Mouse (Mus musculus): Measurements from ENCODE around the gene Plcd1. TPM values are rescaled to one million over a fixed set of nuclear protein-coding genes. Genes with fewer than 3 reads are reported as not detected.

Plcd1 gene
- polyA plus RNA-seq, 1 experiment from 2014 or later = 17.3 TPM

GRCm38 (mm10) chr9:119120168-119120560 is 26.9 kb upstream of the Plcd1 start:
- TF ChIP-seq CTCF (IDR thresholded peaks at IDR 0.05; ENCODE audit: low read depth) = no peak
- H3K36me3 ChIP-seq (ENCODE audit: insufficient read depth, low read length) = no peaks in the 10 kb centered on the region
- no peaks in the 10 kb centered on the region for H3K27me3 ChIP-seq (ENCODE audit: insufficient read depth, low read length)
- H3K9ac ChIP-seq (ENCODE audit: low read depth, low read length) = no peak overlapping the region
- H3K4me2 ChIP-seq (ENCODE audit: low read length) = peak overlapping the region; percentile 21
- DNase-seq (ENCODE audit: low spot score) (no peak), ATAC-seq (replicated peaks; ENCODE audit: low FRiP score, low read depth) (no peak)
- peaks cover 8% of the 10 kb centered on the region; the same call in 1 of the 2 replicates for H3K4me1 ChIP-seq (replicated peaks; ENCODE audit: insufficient read depth, low read length)
- 38% methylated on average over 3 of the region's 3 CpGs for WGBS
- peak overlapping the region; percentile 85 for H3K27ac ChIP-seq
- H3K4me3 ChIP-seq (replicated peaks; ENCODE audit: low read depth, low read length) = no peak overlapping the region
- no peaks in the 10 kb centered on the region for H3K9me3 ChIP-seq (replicated peaks; ENCODE audit: low read length)

DNA sequence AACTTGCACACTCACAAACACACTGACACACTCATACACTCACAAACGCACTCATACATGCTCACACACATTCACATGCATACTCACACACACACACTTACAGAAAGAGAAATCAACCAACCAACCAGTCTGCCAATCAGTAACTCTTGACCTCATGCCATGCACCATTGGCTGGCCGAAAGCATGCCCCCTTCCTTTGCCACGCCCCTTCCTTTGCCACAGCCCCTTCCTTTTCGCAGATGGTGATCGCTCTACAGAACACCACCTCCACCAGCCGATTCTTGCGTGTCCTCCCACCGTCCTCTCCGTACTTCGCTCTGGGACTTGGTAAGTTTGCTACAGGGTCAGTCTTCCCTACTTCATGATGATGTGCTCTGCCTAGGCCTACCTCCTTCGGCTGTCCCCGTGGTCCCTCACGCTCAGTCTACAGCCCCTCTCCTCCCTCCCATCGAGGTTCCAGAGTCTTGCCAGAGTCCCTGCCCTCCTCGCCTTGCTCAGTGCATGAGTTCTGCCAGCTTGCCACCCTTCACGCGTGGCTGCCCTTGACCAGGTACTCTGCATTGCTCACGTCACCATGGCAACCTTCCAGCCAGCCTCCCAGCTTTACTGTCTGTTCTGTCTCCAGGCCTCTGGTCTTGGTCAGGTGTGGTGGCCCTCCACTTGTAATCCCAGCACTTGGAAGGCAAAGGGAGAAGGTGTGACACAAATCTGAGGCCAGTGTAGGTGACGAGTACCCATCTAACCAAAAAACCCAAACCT is 26.3 kb upstream of the Plcd1 start:
- peak; percentile 89 for ATAC-seq (replicated peaks; ENCODE audit: low FRiP score, low read depth)

GRCm38 (mm10) chr9:119114911-119115310 is 21.6 kb upstream of the Plcd1 start:
- H3K4me3 ChIP-seq (replicated peaks; ENCODE audit: low read depth, low read length) = no peak overlapping the region
- no peak for TF ChIP-seq CTCF (IDR thresholded peaks at IDR 0.05; ENCODE audit: low read depth)
- ATAC-seq (replicated peaks; ENCODE audit: low FRiP score, low read depth) = no peak

More for the DNA sequence above, 26.3 kb upstream of the Plcd1 start:
- Histone ChIP-seq H3K4me1 (replicated peaks; ENCODE audit: insufficient read depth, low read length) (peaks cover 8% of the 10 kb centered on the region; the same call in 1 of the 2 replicates), H3K4me2 (ENCODE audit: low read length) (peak overlapping the region; percentile 21), H3K36me3 (ENCODE audit: insufficient read depth, low read length) (no peaks in the 10 kb centered on the region), H3K9me3 (replicated peaks; ENCODE audit: low read length) (no peaks in the 10 kb centered on the region), H3K27me3 (ENCODE audit: insufficient read depth, low read length) (no peaks in the 10 kb centered on the region), H3K9ac (ENCODE audit: low read depth, low read length) (no peak overlapping the region), H3K27ac (peak overlapping the region; percentile 85), H3K4me3 (replicated peaks; ENCODE audit: low read depth, low read length) (0 out of 2 replicates have a peak overlapping the region, but pooled peaks have one; percentile 1)
- TF ChIP-seq CTCF (IDR thresholded peaks at IDR 0.05; ENCODE audit: low read depth) = no peak
- 59% methylated on average over 19 of the region's 19 CpGs for WGBS
- DNase-seq (ENCODE audit: low spot score) = peak; percentile 76

DNA sequence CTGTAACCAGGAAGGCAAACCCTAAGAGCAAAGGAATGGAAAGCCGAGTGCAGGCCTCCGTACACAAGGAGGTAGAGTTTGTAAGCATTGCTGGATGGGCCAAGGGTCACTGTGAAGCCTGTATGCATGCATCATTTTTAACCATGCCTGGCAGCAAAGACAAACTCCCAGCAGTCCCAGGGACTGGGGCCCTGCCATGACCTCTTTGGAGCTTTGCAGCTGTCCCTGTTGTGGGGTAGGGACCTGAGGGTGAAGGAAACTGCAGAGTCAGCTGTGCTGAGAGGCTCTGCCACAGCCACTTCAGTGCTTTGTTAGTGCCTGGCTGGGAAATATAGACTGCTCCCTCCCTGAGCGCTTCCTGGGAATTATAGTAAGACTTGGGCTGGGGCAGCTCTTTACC is 17.3 kb upstream of the Plcd1 start:
- H3K4me2 ChIP-seq (ENCODE audit: low read length) = no peak overlapping the region
- 0 out of 2 replicates have a peak, but pooled peaks cover 5% of the 10 kb centered on the region for H3K4me1 ChIP-seq (replicated peaks; ENCODE audit: insufficient read depth, low read length)
- no peaks in the 10 kb centered on the region for H3K27me3 ChIP-seq (ENCODE audit: insufficient read depth, low read length)
- H3K4me3 ChIP-seq (replicated peaks; ENCODE audit: low read depth, low read length) = no peak overlapping the region
- no peaks in the 10 kb centered on the region for H3K9me3 ChIP-seq (replicated peaks; ENCODE audit: low read length)
- DNase-seq (ENCODE audit: low spot score) (no peak), ATAC-seq (replicated peaks; ENCODE audit: low FRiP score, low read depth) (no peak)
- WGBS = 58% methylated on average over 3 of the region's 3 CpGs
- H3K36me3 ChIP-seq (ENCODE audit: insufficient read depth, low read length) = no peaks in the 10 kb centered on the region
- no peak for TF ChIP-seq CTCF (IDR thresholded peaks at IDR 0.05; ENCODE audit: low read depth)
- no peak overlapping the region for H3K9ac ChIP-seq (ENCODE audit: low read depth, low read length)
- H3K27ac ChIP-seq = no peak overlapping the region

More at GRCm38 (mm10) chr9:119114911-119115310, 21.6 kb upstream of the Plcd1 start:
- Histone ChIP-seq H3K27ac (no peak overlapping the region), H3K27me3 (ENCODE audit: insufficient read depth, low read length) (no peaks in the 10 kb centered on the region), H3K36me3 (ENCODE audit: insufficient read depth, low read length) (no peaks in the 10 kb centered on the region), H3K9me3 (replicated peaks; ENCODE audit: low read length) (no peaks in the 10 kb centered on the region), H3K9ac (ENCODE audit: low read depth, low read length) (no peak overlapping the region), H3K4me2 (ENCODE audit: low read length) (no peak overlapping the region), H3K4me1 (replicated peaks; ENCODE audit: insufficient read depth, low read length) (peaks cover 5% of the 10 kb centered on the region; the same call in 1 of the 2 replicates)
- 89% methylated on average over 17 of the region's 17 CpGs for WGBS
- DNase-seq (ENCODE audit: low spot score) = no peak

DNA sequence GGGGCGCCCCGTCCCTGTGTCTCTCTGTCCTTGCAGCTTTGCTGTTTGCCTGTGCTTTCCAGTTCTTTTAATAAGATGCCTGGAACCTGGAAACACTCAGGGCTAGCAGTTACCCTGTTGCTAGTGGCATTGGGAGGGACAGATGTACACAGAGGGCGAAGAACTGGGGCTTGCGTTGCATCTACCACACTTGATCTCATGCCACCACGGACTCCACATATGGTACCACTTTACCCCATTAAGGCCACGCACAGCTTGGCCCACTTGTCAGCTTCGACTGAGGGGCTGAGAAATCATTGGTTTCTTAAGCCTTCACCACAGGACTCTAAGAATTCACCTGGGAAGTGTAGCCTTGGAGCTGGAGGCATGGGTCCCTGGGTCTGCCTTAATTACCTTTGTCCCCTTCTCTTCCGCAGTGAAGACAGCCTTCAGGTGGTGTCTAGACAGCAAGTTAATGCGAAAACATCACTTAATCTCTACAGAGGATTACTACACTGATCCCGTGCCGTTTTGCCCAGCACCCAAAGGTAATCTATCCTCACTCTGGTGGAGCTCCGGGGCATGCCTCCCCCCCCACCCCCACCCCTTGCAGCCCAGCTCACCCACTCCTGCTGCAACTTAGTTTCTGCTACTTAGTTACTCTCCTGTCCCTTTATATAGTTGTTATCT is 16.5 kb upstream of the Plcd1 start:
- DNase-seq (ENCODE audit: low spot score) (no peak), ATAC-seq (replicated peaks; ENCODE audit: low FRiP score, low read depth) (no peak)
- Histone ChIP-seq H3K36me3 (ENCODE audit: insufficient read depth, low read length) (no peaks in the 10 kb centered on the region), H3K9me3 (replicated peaks; ENCODE audit: low read length) (no peaks in the 10 kb centered on the region), H3K27ac (no peak overlapping the region), H3K27me3 (ENCODE audit: insufficient read depth, low read length) (no peaks in the 10 kb centered on the region), H3K9ac (ENCODE audit: low read depth, low read length) (no peak overlapping the region), H3K4me1 (replicated peaks; ENCODE audit: insufficient read depth, low read length) (0 out of 2 replicates have a peak, but pooled peaks cover 5% of the 10 kb centered on the region), H3K4me3 (replicated peaks; ENCODE audit: low read depth, low read length) (no peak overlapping the region), H3K4me2 (ENCODE audit: low read length) (no peak overlapping the region)
- WGBS = 68% methylated on average over 12 of the region's 12 CpGs
- TF ChIP-seq CTCF (IDR thresholded peaks at IDR 0.05; ENCODE audit: low read depth) = no peak

DNA sequence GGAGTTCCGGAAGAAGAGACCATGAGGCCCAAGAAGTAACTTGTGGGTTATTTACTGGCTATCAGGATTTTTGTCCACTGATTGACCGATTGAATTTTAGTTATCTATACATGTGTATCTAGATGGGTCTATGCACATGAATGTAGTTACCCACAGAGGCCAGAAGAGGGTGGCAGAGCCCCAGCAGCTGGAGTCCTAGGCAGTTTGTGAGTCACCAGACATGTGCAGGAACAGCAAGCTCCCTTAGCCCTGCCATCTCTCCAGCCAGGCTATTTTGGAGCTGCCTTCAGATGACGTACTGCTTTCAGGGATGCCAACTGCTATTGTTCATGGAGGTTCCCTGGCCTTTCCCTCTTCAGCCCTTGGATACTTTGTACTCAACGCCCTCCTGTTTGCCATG is 14.3 kb upstream of the Plcd1 start:
- Histone ChIP-seq H3K4me3 (replicated peaks; ENCODE audit: low read depth, low read length) (no peak overlapping the region), H3K27ac (no peak overlapping the region), H3K27me3 (ENCODE audit: insufficient read depth, low read length) (no peaks in the 10 kb centered on the region; the same call in 1 of the 2 replicates), H3K4me2 (ENCODE audit: low read length) (no peak overlapping the region), H3K9me3 (replicated peaks; ENCODE audit: low read length) (no peaks in the 10 kb centered on the region), H3K4me1 (replicated peaks; ENCODE audit: insufficient read depth, low read length) (0 out of 2 replicates have a peak, but pooled peaks cover 5% of the 10 kb centered on the region), H3K36me3 (ENCODE audit: insufficient read depth, low read length) (no peaks in the 10 kb centered on the region), H3K9ac (ENCODE audit: low read depth, low read length) (no peak overlapping the region)
- WGBS = 84% methylated on average over 4 of the region's 4 CpGs
- peak; percentile 76 for TF ChIP-seq CTCF (IDR thresholded peaks at IDR 0.05; ENCODE audit: low read depth)
- peak; percentile 57 for DNase-seq (ENCODE audit: low spot score)
- no peak for ATAC-seq (replicated peaks; ENCODE audit: low FRiP score, low read depth)

Data from kidney, postnatal 0 days (tissue).